Mouse (Mus musculus) left cerebral cortex, adult 11 months (tissue): Measurements from ENCODE around the gene Coro7.

ENCODE experiments used
- DNase-seq: peaks from one replicate; pipeline ENCODE4 v3.0.0; 2022; ENCODE audit warnings: low spot score

Gene Coro7

GRCm38 (mm10) chr16:4615297-4615696 lies 64.3 kb downstream of the Coro7 start:
- DNase-seq, result no peak

DNA sequence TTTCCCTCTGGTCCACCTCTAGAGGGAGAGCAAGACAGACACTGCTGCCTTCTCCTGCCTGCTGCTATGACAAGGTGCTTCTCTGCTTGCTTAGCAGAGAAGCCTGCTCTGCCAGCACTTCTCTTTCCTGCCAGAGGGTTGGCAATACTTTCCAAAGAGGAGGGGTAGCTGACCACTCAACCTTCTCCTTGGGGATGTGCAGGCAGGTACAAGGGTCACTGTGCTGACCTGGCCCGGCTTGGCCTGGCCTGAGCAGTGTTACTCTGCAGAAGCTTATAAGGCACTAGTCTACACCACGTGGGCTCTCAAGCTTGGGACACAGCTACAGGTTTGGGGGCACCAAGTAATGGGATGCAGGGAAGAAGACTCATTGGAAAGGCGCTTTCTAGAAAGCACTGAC lies 64.9 kb downstream of the Coro7 start:
- no peak for DNase-seq

GRCm38 (mm10) chr16:4613736-4614135 lies 65.8 kb downstream of the Coro7 start:
- DNase-seq, result no peak

DNA sequence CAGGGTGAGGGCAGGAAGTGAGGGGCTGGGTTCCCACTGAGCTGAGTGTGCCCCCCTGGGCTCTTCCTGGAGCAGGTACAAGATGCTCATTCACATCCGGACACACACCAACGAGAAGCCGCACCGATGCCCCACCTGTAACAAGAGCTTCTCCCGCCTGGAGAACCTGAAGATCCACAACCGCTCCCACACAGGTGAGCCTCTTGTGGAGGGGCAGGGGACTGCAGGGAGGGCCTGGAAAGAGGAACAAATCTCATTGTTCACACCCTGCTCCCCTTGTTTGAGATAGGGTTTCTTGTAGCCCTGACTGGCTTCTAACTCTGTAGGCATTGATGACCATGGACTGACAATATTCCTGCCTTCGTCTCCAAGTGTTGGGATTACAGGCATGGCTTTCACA lies 67.9 kb downstream of the Coro7 start:
- DNase-seq, result no peak

GRCm38 (mm10) chr16:4611193-4611592 lies 68.4 kb downstream of the Coro7 start:
- no peak for DNase-seq

GRCm38 (mm10) chr16:4608532-4609059 lies 71.0 kb downstream of the Coro7 start:
- no peak for DNase-seq

- peak; percentile 62 for DNase-seq
Observed at GRCm38 (mm10) chr16:4607818-4608531, 71.6 kb downstream of the Coro7 start.

- no peak for DNase-seq
Observed at GRCm38 (mm10) chr16:4606431-4607084, 73.0 kb downstream of the Coro7 start.

- DNase-seq, result no peak
Observed at GRCm38 (mm10) chr16:4605514-4606131, 74.0 kb downstream of the Coro7 start.

DNA sequence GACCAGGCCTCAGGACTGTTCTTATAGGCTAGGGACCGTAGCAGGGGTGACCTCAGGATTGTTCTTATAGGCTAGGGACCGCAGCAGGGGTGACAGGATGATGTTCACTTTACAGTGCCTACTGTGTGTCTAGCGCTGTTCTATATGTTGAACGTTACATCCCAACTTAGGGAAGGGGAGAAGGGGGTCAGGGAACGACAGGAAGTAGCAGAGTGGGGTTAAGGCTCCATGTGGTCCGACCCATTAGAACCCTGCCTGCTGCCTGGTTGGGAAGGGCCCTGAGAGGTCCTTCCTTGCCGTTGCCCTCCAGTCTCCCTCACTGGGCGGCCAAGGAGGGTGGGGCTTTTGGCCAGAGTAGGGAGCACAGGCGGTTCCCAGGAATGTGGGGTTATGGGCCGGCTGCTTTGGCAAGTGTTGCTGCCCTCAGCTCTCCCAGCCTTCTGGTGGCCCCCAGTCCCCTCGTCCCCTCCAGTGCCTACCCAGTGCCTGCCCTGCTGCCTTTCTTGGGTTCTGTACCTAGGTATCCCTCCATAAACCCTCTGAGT lies 75.2 kb downstream of the Coro7 start:
- DNase-seq, result no peak

DNA sequence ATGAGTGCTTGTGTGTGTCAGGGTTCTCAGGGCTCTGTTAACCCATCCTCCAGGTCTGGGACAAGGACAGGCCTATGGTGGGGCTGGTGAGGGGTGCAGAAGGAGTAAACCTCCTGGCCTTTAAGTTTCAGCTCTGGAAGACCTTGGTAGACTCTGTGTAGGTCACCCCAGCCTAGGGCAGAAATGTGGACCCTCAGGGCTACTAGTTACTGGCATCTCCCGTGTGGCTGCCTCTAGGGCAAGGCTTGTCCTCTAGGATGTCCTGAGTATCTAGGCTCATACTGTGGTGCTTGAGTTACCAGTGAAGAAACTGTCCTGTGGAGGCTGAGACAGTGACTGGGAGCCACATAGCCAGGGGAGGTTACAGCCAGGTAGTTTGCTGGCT lies 76.1 kb downstream of the Coro7 start:
- DNase-seq, result no peak

- DNase-seq, result no peak
Observed at GRCm38 (mm10) chr16:4602766-4603452, 76.7 kb downstream of the Coro7 start.

GRCm38 (mm10) chr16:4602189-4602588 lies 77.4 kb downstream of the Coro7 start:
- DNase-seq, result no peak

- DNase-seq, result no peak
Observed at GRCm38 (mm10) chr16:4600701-4601310, 78.8 kb downstream of the Coro7 start.

- no peak for DNase-seq
Observed at GRCm38 (mm10) chr16:4599616-4600015, 80.0 kb downstream of the Coro7 start.

DNA sequence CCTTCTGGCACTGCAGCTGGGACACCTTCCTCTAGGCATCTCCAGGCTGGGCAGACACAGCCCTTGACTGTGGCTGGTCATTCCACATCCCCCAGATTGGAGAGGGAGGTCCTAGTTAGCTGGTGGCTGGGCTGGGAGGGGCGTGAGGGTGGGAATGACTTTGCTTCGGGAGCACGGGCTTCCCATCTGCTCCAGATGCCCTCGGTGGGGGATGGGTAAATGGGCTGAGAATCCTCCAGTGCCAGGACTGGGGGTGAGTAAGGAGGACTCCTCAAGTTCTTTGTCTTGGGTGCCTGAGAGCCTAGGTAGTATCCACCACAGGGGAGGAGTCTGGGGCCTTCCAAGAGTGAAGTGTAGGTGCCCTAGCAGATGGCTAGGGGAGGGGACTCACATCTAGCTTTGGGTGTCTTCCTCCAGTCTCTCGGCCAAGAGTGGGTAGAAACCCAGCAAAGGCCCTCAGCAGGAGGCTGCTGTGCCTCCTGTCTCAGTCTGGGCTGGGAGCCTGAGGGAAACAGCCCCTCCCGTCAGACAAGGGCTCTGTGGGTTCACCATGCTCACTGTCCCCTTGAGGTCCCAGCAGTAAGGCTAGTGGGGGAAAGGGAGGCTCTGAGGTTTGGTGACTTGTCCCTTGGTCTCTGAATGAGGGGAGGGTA lies 80.6 kb downstream of the Coro7 start:
- DNase-seq, result no peak

- no peak for DNase-seq
Observed at GRCm38 (mm10) chr16:4598041-4598440, 81.5 kb downstream of the Coro7 start.

GRCm38 (mm10) chr16:4597296-4597695 lies 82.3 kb downstream of the Coro7 start:
- no peak for DNase-seq

DNA sequence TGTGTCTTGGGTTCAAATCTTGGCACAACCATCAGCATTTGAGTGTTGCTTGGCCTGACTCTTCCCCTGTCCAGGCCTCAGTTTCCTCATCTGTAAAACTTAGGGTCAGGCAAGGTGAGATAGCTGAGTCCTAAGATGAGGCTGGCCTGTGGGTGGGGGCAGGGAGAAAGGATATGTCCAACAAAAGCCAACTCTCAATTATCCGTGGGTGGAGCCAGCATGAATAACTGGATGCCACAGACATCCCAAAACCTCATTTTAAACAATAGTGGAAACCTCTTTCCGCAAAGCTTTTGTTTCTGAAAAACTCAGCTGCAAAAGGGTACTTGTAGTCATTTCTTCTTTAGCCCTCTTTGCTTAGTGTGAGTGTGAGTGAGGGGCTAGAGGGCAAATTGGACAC lies 82.7 kb downstream of the Coro7 start:
- DNase-seq, result no peak

DNA sequence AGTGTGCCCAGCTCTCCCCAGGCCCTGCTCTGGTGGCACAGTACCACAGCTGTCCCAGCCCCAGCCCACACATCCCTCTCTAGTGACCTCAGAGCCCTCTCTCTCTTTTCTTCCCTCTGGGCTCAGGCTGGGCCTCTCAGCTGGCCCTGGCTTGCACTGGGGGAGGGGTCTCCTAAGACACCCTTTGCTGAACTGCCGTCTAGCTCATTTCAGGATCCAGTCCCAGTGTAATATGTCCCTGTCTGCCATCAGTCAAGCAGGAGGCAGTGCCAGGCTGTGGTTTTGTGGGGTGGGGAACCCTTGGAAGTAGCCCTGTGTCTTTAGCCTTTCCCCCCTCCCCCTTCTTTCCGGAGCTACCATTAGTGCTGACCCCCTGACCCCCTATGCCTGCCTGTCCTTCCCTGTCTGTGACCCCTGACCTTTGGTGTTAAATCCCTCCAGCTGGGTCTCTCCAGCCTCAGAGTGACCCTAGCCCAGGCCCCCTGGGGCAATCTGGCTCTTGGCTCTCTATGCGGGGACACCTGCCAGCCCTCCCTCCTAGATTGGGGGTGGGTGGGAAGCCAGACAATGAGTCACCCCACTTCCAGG lies 83.3 kb downstream of the Coro7 start:
- DNase-seq, result no peak

GRCm38 (mm10) chr16:4595527-4595963 lies 84.0 kb downstream of the Coro7 start:
- no peak for DNase-seq
